Mouse (Mus musculus) heart, postnatal 0 days (tissue): ENCODE measurements around the gene RPS10-NUDT3.

Source experiments
- CTCF ChIP-seq: IDR thresholded peaks from 2 replicates; pipeline ENCODE4 v1.5.1; 2016; ENCODE audit warnings: antibody characterized with exemption, control low read depth, low read depth
- EP300 ChIP-seq: IDR thresholded peaks from 2 replicates; pipeline ENCODE4 v1.6.1; 2016; ENCODE audit warnings: antibody characterized with exemption, low read depth

- peak; percentile 18; the same call in 1 of the 2 replicates for TF ChIP-seq CTCF
- TF ChIP-seq EP300 = no peak
These were observed 101.7 kb downstream of the RPS10-NUDT3 start for GRCm38 (mm10) chr17:27533354-27533753.
